Mouse (Mus musculus) left cerebral cortex, adult 2 months (tissue): Measurements from ENCODE around the gene Soga3. TPM values are rescaled to one million over a fixed set of nuclear protein-coding genes. Genes with fewer than 3 reads are reported as not detected.

Experiments used
- DNase-seq, 2 experiments: peaks; one replicate each; pipeline ENCODE4 v3.0.0; 2021 to 2022; ENCODE audit warnings: low spot score in 2 of 2, mixed read lengths in 1 of 2; ENCODE audit errors: extremely low spot score in 1 of 2
- H3K27ac ChIP-seq: fragments of 200-600 bp; 2 replicates; pipeline ENCODE4 v1.8.1; 2022
- H3K4me3 ChIP-seq: fragments of 200-600 bp; 2 replicates; pipeline ENCODE4 v1.8.1; 2022
- CTCF ChIP-seq: fragments of 200-600 bp; IDR thresholded peaks from 2 replicates; pipeline ENCODE4 v1.8.1; 2022; ENCODE audit warnings: antibody characterized with exemption, mild to moderate bottlenecking, moderate library complexity
- intact Hi-C: fragments of 180-260 bp; cut with DNase I; formaldehyde crosslinking; loops from one replicate; pipeline ENCODE4 v1.15.1; 2025
- long read RNA-seq, 2 experiments: library from polyadenylated mRNA; stranded (forward); transcript quantifications; one replicate each; pipeline ENCODE4 v2.0.0; 2021; ENCODE audit warnings: borderline mapping rate in 2 of 2
- total RNA-seq, 2 experiments: library from RNA; stranded (reverse); gene quantifications; 2 replicates each; pipeline ENCODE4 v1.2.3; 2021

Soga3 gene
- 100 to 1,000 TPM; 179 to 180 TPM for total RNA-seq
- long read RNA-seq, experiment 1, full-length matches to known transcripts, result 6 of 150 reads
- long read RNA-seq, experiment 1, partial matches to known transcripts, result 104 of 150 reads
- long read RNA-seq, experiment 1, other reads (novel, unspliced or antisense), result 40 of 150 reads
- long read RNA-seq, experiment 2, full-length matches to known transcripts, result 4 of 104 reads
- long read RNA-seq, experiment 2, partial matches to known transcripts, result 61 of 104 reads
- long read RNA-seq, experiment 2, other reads (novel, unspliced or antisense), result 39 of 104 reads

GRCm38 (mm10) chr10:29143566-29144335 lies at the start of gene Soga3:
Gene Soga3, plus strand, starts transcription at chr10:29143839.
- Histone ChIP-seq H3K27ac (peak within 1 kb of the TSS; percentile 73), H3K4me3 (peak within 1 kb of the TSS; percentile 53)
- DNase-seq, result peak; percentile 63 to 65
- TF ChIP-seq CTCF, result no peak
- intact Hi-C loops, result loop anchor here (2.0 to 10.0 kb wide), 2 partner anchors 37 to 391 kb away; partner anchors contain the start of gene Rspo3

DNA sequence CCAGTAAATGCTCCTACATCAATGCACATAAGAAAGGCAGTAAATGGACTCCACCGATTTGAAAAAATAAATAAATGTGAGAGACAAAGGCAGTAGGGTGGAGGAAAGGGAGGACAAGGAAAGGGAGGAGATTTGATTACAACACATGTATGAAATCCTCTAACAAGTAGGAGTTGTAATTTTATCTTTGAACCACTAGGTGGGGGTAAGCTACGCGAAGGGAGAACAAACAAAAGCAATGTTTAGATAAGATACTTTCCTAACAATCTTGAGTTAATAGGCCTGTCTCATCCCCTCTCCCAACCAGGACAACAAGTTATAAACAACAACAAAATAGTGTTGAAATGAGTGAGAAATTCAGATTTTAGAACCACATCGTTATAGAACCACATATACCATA lies 36.7 kb upstream of the Soga3 start:
- TF ChIP-seq CTCF, result peak; percentile 75
- Histone ChIP-seq H3K27ac (no peak overlapping the region), H3K4me3 (no peak overlapping the region)
- DNase-seq, result no peak
- intact Hi-C loops, result loop anchor here (2.0 to 5.0 kb wide), 3 partner anchors 36 to 205 kb away; partner anchors contain the start of genes Echdc1 and Soga3

GRCm38 (mm10) chr10:29142556-29143105 lies 1.0 kb upstream of the Soga3 start:
- Histone ChIP-seq H3K27ac (no peak overlapping the region), H3K4me3 (no peak overlapping the region)
- intact Hi-C loops, result loop anchor here (2.0 to 10.0 kb wide), 2 partner anchors 36 to 392 kb away; partner anchors contain the start of gene Rspo3
- DNase-seq, result no peak
- TF ChIP-seq CTCF, result no peak

- no peak for TF ChIP-seq CTCF
- H3K4me3 ChIP-seq, result peak overlapping the region; percentile 53; the same call in 1 of the 2 replicates
- intact Hi-C loops, result loop anchor here (5.0 to 10.0 kb wide), 2 partner anchors 390 to 1073 kb away; partner anchors contain the start of genes Ptprk and Rspo3
- DNase-seq, result no peak
- H3K27ac ChIP-seq, result peak overlapping the region; percentile 73; the same call in 1 of the 2 replicates
These were observed 1.2 kb downstream of the Soga3 start for GRCm38 (mm10) chr10:29144612-29145405.

DNA sequence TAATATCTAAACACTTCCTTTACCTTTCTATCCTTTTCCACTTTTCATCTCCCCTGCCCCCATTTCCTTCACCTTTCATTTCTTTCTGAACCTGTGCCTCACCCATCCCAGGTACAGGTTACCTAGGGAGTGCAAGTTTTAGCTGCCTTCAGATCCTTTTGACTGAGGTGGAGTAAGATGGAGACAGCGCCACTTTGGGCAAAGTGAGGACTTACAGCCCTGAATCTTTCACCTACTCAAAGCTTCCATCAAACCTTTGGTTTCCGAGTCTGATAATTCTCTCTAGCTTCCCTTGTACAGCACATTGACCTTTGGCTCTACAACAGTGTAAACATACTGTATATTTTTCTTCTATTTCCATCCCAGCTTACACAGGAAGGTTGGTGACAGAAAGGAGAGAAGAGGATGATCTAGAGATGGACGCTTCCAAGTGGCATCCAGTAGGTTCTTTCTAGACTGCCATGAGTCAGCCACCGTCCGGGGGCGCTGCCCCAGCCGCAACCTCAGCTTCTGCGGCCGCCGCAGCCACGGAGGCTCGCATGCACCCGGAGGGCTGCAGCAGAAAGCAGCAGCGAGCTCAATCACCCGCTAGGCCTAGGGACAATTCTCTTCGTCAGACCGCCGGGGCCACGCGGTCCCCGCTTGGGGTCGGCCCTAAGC lies 2.7 kb downstream of the Soga3 start:
- peak; percentile 28 for TF ChIP-seq CTCF
- DNase-seq, result peak; percentile 16 to 20
- Histone ChIP-seq H3K4me3 (peak overlapping the region; percentile 55), H3K27ac (peak overlapping the region; percentile 99)
- intact Hi-C loops, result loop anchor here (2.0 to 10.0 kb wide), 4 partner anchors 60 to 1074 kb away; partner anchors contain the start of genes Echdc1, Ptprk and Rspo3

GRCm38 (mm10) chr10:29146858-29147640 lies 3.4 kb downstream of the Soga3 start:
- TF ChIP-seq CTCF, result no peak; the same call in 1 of the 2 replicates
- Histone ChIP-seq H3K4me3 (peak overlapping the region; percentile 55), H3K27ac (peak overlapping the region; percentile 99)
- peak; percentile 81 to 83 for DNase-seq
- intact Hi-C loops, result loop anchor here (1.0 to 10.0 kb wide), 5 partner anchors 31 to 1075 kb away; partner anchors contain the start of genes Echdc1, Ptprk and Rspo3

DNA sequence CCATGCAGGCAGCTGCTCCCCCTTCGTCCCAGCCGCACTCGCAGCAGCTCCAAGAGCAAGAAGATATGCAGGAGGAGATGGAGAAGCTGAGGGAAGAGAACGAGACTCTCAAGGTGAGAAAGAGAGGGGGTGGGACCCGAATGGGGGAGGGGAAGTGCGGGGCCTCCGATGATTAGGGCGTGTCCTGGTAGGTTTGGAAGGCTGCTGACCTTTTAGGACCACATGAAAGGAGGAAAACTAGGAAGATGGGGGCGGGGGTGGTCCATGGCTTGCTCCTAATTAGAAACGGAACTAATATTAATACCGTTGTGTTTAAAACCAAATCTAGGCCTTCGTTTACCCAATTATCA lies 4.0 kb downstream of the Soga3 start:
- TF ChIP-seq CTCF, result no peak
- peak overlapping the region; percentile 55 for H3K4me3 ChIP-seq
- DNase-seq, result no peak
- H3K27ac ChIP-seq, result peak overlapping the region; percentile 99
- intact Hi-C loops, result loop anchor here (1.0 to 10.0 kb wide), 5 partner anchors 31 to 1075 kb away; partner anchors contain the start of genes Echdc1, Ptprk and Rspo3

DNA sequence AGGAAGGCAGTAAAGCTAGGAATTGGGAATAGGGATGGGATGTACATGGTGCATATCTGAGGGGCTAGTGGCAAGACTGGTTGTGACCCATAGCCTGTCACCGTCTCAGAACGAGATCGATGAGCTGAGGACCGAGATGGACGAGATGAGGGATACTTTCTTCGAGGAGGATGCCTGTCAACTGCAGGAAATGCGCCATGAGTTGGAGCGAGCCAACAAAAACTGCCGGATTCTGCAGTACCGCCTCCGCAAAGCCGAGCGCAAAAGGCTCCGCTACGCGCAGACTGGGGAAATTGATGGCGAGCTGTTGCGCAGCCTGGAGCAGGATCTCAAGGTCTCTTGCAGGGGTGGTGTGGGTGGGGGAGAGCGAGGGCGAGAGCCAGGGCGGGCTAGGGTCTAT lies 4.4 kb downstream of the Soga3 start:
- no peak for TF ChIP-seq CTCF
- intact Hi-C loops, result loop anchor here (2.0 to 10.0 kb wide), 3 partner anchors 65 to 1076 kb away; partner anchors contain the start of genes Ptprk and Rspo3
- Histone ChIP-seq H3K4me3 (peak overlapping the region; percentile 55), H3K27ac (peak overlapping the region; percentile 99)
- peak; percentile 77 to 81 for DNase-seq

DNA sequence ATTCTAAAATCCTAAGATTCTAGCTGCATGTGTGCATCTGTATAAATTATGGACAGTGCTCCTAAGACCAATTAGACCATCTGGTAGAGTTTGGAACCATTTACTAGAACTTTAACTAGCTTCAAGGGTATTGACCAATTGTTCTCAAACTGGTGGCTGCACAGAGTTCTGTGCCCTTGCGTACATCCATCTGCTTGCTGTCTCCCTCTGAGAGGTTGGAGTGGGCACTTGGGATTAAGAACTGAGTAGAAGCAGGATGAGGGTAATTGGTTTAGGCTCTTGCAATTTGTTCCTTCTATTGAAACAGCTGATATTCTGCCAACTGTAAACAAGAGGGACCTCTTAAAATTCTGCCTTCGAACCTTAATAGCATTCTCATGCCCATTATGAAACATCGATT lies 11.7 kb downstream of the Soga3 start:
- no peak overlapping the region for H3K27ac ChIP-seq
- no peak overlapping the region for H3K4me3 ChIP-seq
- no peak for TF ChIP-seq CTCF
- DNase-seq, result no peak
- intact Hi-C loops, result no loop called here

GRCm38 (mm10) chr10:29161664-29162063 lies 18.0 kb downstream of the Soga3 start:
- DNase-seq, result no peak
- intact Hi-C loops, result no loop called here
- H3K4me3 ChIP-seq, result no peak overlapping the region
- TF ChIP-seq CTCF, result no peak
- no peak overlapping the region for H3K27ac ChIP-seq
